Mouse (Mus musculus): Measurements from ENCODE around the gene Cxcl1. TPM values are rescaled to one million over a fixed set of nuclear protein-coding genes. Genes with fewer than 3 reads are reported as not detected.

Cxcl1 gene
- total RNA-seq, 2 experiments from 2014 or later: 0.50 to 0.68 TPM

GRCm38 (mm10) chr5:90884628-90885242 lies 6.3 kb upstream of the Cxcl1 start:
- intact Hi-C loops (cut with DNase I): no loop called here
- DNase-seq: peak; percentile 22

GRCm38 (mm10) chr5:90888661-90889060 lies 2.4 kb upstream of the Cxcl1 start:
- intact Hi-C loops (cut with DNase I): no loop called here
- DNase-seq: peak; percentile 24

- intact Hi-C loops (cut with DNase I): no loop called here
- DNase-seq: no peak
Measured at GRCm38 (mm10) chr5:90891464-90891813, 398 bp downstream of the Cxcl1 start.

- intact Hi-C loops (cut with DNase I): no loop called here
Measured at GRCm38 (mm10) chr5:90894231-90894630, 3.2 kb downstream of the Cxcl1 start.

GRCm38 (mm10) chr5:90897429-90897828 lies 6.4 kb downstream of the Cxcl1 start:
- DNase-seq: no peak
- intact Hi-C loops (cut with DNase I): no loop called here

More at GRCm38 (mm10) chr5:90894231-90894630, 3.2 kb downstream of the Cxcl1 start:
- DNase-seq: no peak

- intact Hi-C loops (cut with DNase I): no loop called here
- DNase-seq: no peak
Measured at GRCm38 (mm10) chr5:90899308-90899707, 8.3 kb downstream of the Cxcl1 start.

- intact Hi-C loops (cut with DNase I): loop anchor here (10.0 kb wide), 1 partner anchor 305 kb away; no protein-coding TSS in a partner anchor
- DNase-seq: peak; percentile 64
Measured at GRCm38 (mm10) chr5:90900147-90900546, 9.1 kb downstream of the Cxcl1 start.

GRCm38 (mm10) chr5:90900688-90901087 lies 9.6 kb downstream of the Cxcl1 start:
- intact Hi-C loops (cut with DNase I): loop anchor here (10.0 kb wide), 1 partner anchor 306 kb away; no protein-coding TSS in a partner anchor

GRCm38 (mm10) chr5:90902380-90903260 lies 11.6 kb downstream of the Cxcl1 start:
- DNase-seq: peak; percentile 7
- intact Hi-C loops (cut with DNase I): loop anchor here (10.0 kb wide), 1 partner anchor 308 kb away; no protein-coding TSS in a partner anchor

More at GRCm38 (mm10) chr5:90900688-90901087, 9.6 kb downstream of the Cxcl1 start:
- no peak for DNase-seq

GRCm38 (mm10) chr5:90903339-90904020 lies 12.4 kb downstream of the Cxcl1 start, which contains the start of gene Cxcl2:
Cxcl2 (plus strand) TSS chr5:90903871.
- intact Hi-C loops (cut with DNase I): loop anchor here (10.0 kb wide), 1 partner anchor 309 kb away; no protein-coding TSS in a partner anchor

GRCm38 (mm10) chr5:90908983-90909382 lies 17.9 kb downstream of the Cxcl1 start:
- peak; percentile 65 for DNase-seq
- intact Hi-C loops (cut with DNase I): loop anchor here (5.0 to 10.0 kb wide), 2 partner anchors 242 to 314 kb away; no protein-coding TSS in a partner anchor

More at GRCm38 (mm10) chr5:90903339-90904020, 12.4 kb downstream of the Cxcl1 start, which contains the start of gene Cxcl2:
- DNase-seq: no peak

GRCm38 (mm10) chr5:90919495-90919894 lies 28.5 kb downstream of the Cxcl1 start:
- no peak for DNase-seq
- intact Hi-C loops (cut with DNase I): no loop called here

GRCm38 (mm10) chr5:90922958-90923357 lies 31.9 kb downstream of the Cxcl1 start:
- intact Hi-C loops (cut with DNase I): no loop called here
- DNase-seq: no peak

- intact Hi-C loops (cut with DNase I): no loop called here
- no peak for DNase-seq
Measured at GRCm38 (mm10) chr5:90930546-90930945, 39.5 kb downstream of the Cxcl1 start.

GRCm38 (mm10) chr5:90930971-90931851 lies 40.2 kb downstream of the Cxcl1 start, which contains the start of gene Mthfd2l:
Mthfd2l (plus strand) TSS chr5:90931117.
- intact Hi-C loops (cut with DNase I): no loop called here
- peak; percentile 89 for DNase-seq

GRCm38 (mm10) chr5:90931911-90932310 lies 40.9 kb downstream of the Cxcl1 start:
- no peak for DNase-seq
- intact Hi-C loops (cut with DNase I): no loop called here

- DNase-seq: no peak
- intact Hi-C loops (cut with DNase I): no loop called here
Measured at GRCm38 (mm10) chr5:90936706-90937105, 45.7 kb downstream of the Cxcl1 start.

Measured in left cerebral cortex, postnatal 4 days (tissue).